ENCODE assay signal across 21 mouse cellular contexts in the genomic region with DNA sequence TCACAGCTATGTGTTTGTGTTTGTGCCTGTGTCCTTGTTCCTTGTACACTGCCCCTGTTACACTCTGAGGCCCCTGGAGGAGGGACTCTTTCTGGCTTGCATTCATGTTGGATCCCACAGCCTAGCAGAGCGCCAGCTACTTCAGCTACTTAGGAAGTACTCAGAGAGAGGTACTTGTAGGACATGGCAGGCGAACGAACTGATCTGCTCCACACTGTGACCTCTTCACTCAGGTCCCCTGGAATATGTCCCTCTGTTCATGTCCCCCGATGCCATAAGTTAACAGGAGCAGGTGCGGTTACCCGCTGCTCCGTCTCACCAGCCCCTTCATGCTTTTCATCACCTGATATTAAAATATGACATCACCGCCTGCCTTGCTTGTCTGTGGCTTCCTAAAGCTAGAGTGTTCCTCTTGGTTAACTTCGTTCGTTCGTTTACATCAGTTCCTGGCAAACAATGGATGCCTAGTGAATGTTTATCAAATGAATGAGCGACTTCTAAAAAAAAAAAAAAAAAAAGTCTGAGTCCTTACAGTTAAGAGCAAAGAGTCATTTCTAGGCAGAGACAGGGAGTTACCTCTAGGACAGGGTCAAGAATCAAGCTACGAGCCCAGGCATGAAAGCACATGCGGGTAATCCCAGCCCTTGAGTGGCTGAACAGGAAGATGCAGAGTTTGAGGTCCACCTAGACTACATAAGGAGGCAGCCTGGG. TPM values are rescaled to one million over a fixed set of nuclear protein-coding genes. Genes with fewer than 3 reads are reported as not detected.
DNase-seq lines count a peak whose midpoint lies in the region; ATAC-seq and TF ChIP-seq lines count a peak whose summit lies in the region.
"Had no signal": no experiment of that assay in that cellular context is flagged by ENCODE, and none has a peak within 500 bp of the region (broad histone marks: within the 10 kb centered on the region; RNA-seq: fewer than 3 reads in every experiment).

No protein-coding gene starts in this region.

- peak overlapping the region; percentile 65 to 78 for H3K27ac ChIP-seq in heart, embryonic 14.5 days (replicated peaks in 1 of 2; ENCODE audit: control insufficient read depth in 1 of 2, insufficient read depth in 1 of 2, low read depth in 2 of 2, low read length in 2 of 2)
- peak overlapping the region; percentile 62 for H3K27ac ChIP-seq in kidney, postnatal 0 days
- no peak overlapping the region for H3K27ac ChIP-seq in liver, embryonic 11.5 days (ENCODE audit: low read depth, low read length)
- H3K27ac ChIP-seq: forebrain, embryonic 13.5 days; neural tube, embryonic 13.5 days had no signal

- no peaks in the 10 kb centered on the region for H3K27me3 ChIP-seq in heart, embryonic 14.5 days (ENCODE audit: control insufficient read depth, insufficient read depth, low read length)
- H3K27me3 ChIP-seq in kidney, postnatal 0 days (ENCODE audit: insufficient read depth, low read length) = no peaks in the 10 kb centered on the region
- H3K27me3 ChIP-seq in liver, embryonic 11.5 days (replicated peaks; ENCODE audit: control insufficient read depth, insufficient read depth, low read length) = no peaks in the 10 kb centered on the region; the same call in 1 of the 2 replicates
- H3K27me3 ChIP-seq: neural tube, embryonic 13.5 days; stomach, embryonic 15.5 days had no signal

- no peak overlapping the region for H3K9ac ChIP-seq in heart, embryonic 14.5 days (ENCODE audit: low read length)
- no peak overlapping the region for H3K9ac ChIP-seq in kidney, postnatal 0 days (ENCODE audit: low read depth, low read length)
- no peak overlapping the region for H3K9ac ChIP-seq in liver, embryonic 11.5 days (ENCODE audit: low read depth, low read length)
- H3K9ac ChIP-seq: forebrain, embryonic 13.5 days; neural tube, embryonic 13.5 days; stomach, embryonic 15.5 days had no signal

- no peaks in the 10 kb centered on the region for H3K36me3 ChIP-seq in heart, embryonic 14.5 days (ENCODE audit: control insufficient read depth, insufficient read depth, low read length)
- H3K36me3 ChIP-seq in kidney, postnatal 0 days (ENCODE audit: insufficient read depth, low read length) = no peaks in the 10 kb centered on the region
- H3K36me3 ChIP-seq in liver, embryonic 11.5 days (ENCODE audit: control insufficient read depth, insufficient read depth, low read length) = no peaks in the 10 kb centered on the region
- H3K36me3 ChIP-seq: neural tube, embryonic 13.5 days; stomach, embryonic 15.5 days had no signal

- H3K9me3 ChIP-seq in heart, embryonic 14.5 days (ENCODE audit: control insufficient read depth, low read length) = peaks cover 5% of the 10 kb centered on the region; the same call in 1 of the 2 replicates
- H3K9me3 ChIP-seq in kidney, postnatal 0 days (replicated peaks; ENCODE audit: low read length) = no peaks in the 10 kb centered on the region
- H3K9me3 ChIP-seq in liver, embryonic 11.5 days (ENCODE audit: control insufficient read depth, low read length) = no peaks in the 10 kb centered on the region
- H3K9me3 ChIP-seq: forebrain, embryonic 13.5 days; neural tube, embryonic 13.5 days; stomach, embryonic 15.5 days had no signal

- peak; percentile 34 for DNase-seq in lung, adult 2 months
- no peak for DNase-seq in lung, postnatal 10 days
- DNase-seq in kidney, postnatal 0 days (ENCODE audit: low spot score) = no peak
- no peak for DNase-seq in liver, embryonic 11.5 days (ENCODE audit: low spot score)
- DNase-seq in spleen, adult 12 weeks (ENCODE audit: low spot score) = no peak
- DNase-seq in left cerebral cortex, postnatal 25 days (ENCODE audit: low spot score in 2 of 2) = no peak
- DNase-seq: adrenal gland, postnatal 14 days; B cell, adult 2 months; cerebellum, postnatal 36 days; liver; thymus, postnatal 14 days had no signal

- no peak overlapping the region for H3K4me3 ChIP-seq in lung, adult 2 months (replicated peaks; ENCODE audit: extremely low read depth, low read depth, low read length)
- no peak overlapping the region for H3K4me3 ChIP-seq in heart, embryonic 14.5 days (ENCODE audit: control insufficient read depth in 1 of 2, insufficient read depth in 1 of 2, low read depth in 1 of 2, low read length in 2 of 2)
- no peak overlapping the region for H3K4me3 ChIP-seq in kidney, postnatal 0 days (replicated peaks; ENCODE audit: low read depth, low read length)
- H3K4me3 ChIP-seq in liver, embryonic 11.5 days (ENCODE audit: low read depth, low read length) = no peak overlapping the region
- H3K4me3 ChIP-seq: forebrain, embryonic 13.5 days; neural tube, embryonic 13.5 days; stomach, embryonic 15.5 days had no signal

- peaks cover 22% of the 10 kb centered on the region for H3K4me1 ChIP-seq in lung, adult 2 months (ENCODE audit: control insufficient read depth, insufficient read depth, low read length)
- H3K4me1 ChIP-seq in heart, embryonic 14.5 days (ENCODE audit: control insufficient read depth in 2 of 2, insufficient read depth in 2 of 2, low read length in 2 of 2) = peaks cover 48 to 69% of the 10 kb centered on the region in 2 experiments
- H3K4me1 ChIP-seq in kidney, postnatal 0 days (replicated peaks; ENCODE audit: insufficient read depth, low read length) = peaks cover 13% of the 10 kb centered on the region
- peaks cover 11% of the 10 kb centered on the region; the same call in 1 of the 2 replicates for H3K4me1 ChIP-seq in liver, embryonic 11.5 days (replicated peaks; ENCODE audit: control insufficient read depth, insufficient read depth, low read length)

- TF ChIP-seq POLR2A in lung, adult 2 months (IDR thresholded peaks at IDR 0.05; ENCODE audit: borderline replicate concordance, extremely low read depth, low read depth, low read length) = no peak

- intact Hi-C loops in left cerebral cortex, postnatal 25 days (cut with DNase I) = no loop called here

- 38% methylated on average over 14 of the region's 14 CpGs for WGBS in lung, adult 2 months
- WGBS in heart, embryonic 14.5 days = 16% methylated on average over 14 of the region's 14 CpGs
- WGBS in kidney, postnatal 0 days = 66% methylated on average over 14 of the region's 14 CpGs
- 72% methylated on average over 14 of the region's 14 CpGs for WGBS in liver, embryonic 11.5 days

- ATAC-seq in heart, embryonic 14.5 days (ENCODE audit: insufficient number of reproducible peaks, insufficient read depth, low FRiP score, low read depth) = peak; percentile 81
- ATAC-seq in kidney, postnatal 0 days (replicated peaks; ENCODE audit: low FRiP score, low read depth) = no peak
- no peak for ATAC-seq in liver, embryonic 11.5 days (replicated peaks; ENCODE audit: low FRiP score)
- ATAC-seq: forebrain, embryonic 13.5 days had no signal

- no peak for TF ChIP-seq CTCF in lung, adult 2 months (IDR thresholded peaks at IDR 0.05; ENCODE audit: insufficient read depth, low read length)
- no peak for TF ChIP-seq CTCF in kidney, postnatal 0 days (IDR thresholded peaks at IDR 0.05; ENCODE audit: low read depth)

- H3K4me2 ChIP-seq in heart, embryonic 14.5 days (ENCODE audit: low read length) = peak overlapping the region; percentile 42
- no peak overlapping the region for H3K4me2 ChIP-seq in kidney, postnatal 0 days (ENCODE audit: low read length)
- H3K4me2 ChIP-seq in liver, embryonic 11.5 days = no peak overlapping the region
- H3K4me2 ChIP-seq: forebrain, embryonic 13.5 days; neural tube, embryonic 13.5 days; stomach, embryonic 15.5 days had no signal

RNA-seq across cellular contexts. Expression of a gene that starts 3.6 kb away (rescaled TPM):
- 89.8 and 133 TPM in 2 replicates for polyA plus RNA-seq in lung, adult 2 months (2012; rRNA removed)
- 45.7 and 47.6 TPM in 2 replicates for polyA plus RNA-seq in heart, embryonic 14.5 days (2014; fragmentation: Nextera tagmentation; extraction: Ambion mirVana)
- polyA plus RNA-seq in kidney, postnatal 0 days (2015; fragmentation: Nextera tagmentation; extraction: Ambion mirVana) = 83.0 and 83.1 TPM in 2 replicates
- polyA plus RNA-seq in liver, embryonic 11.5 days (2014; fragmentation: Nextera tagmentation; extraction: Ambion mirVana) = 49.1 and 52.8 TPM in 2 replicates
- total RNA-seq in left cerebral cortex, postnatal 25 days (2021) = 10 to 100 TPM; 38.0 to 39.7 TPM

RNA-seq across cellular contexts. Expression of a gene that starts 7.6 kb away (rescaled TPM):
- 47.7 and 52.2 TPM in 2 replicates for polyA plus RNA-seq in lung, adult 2 months (2012; rRNA removed)
- 8.0 and 16.3 TPM in 2 replicates for polyA plus RNA-seq in heart, embryonic 14.5 days (2014; fragmentation: Nextera tagmentation; extraction: Ambion mirVana)
- polyA plus RNA-seq in kidney, postnatal 0 days (2015; fragmentation: Nextera tagmentation; extraction: Ambion mirVana) = 22.8 and 23.3 TPM in 2 replicates
- polyA plus RNA-seq in liver, embryonic 11.5 days (2014; fragmentation: Nextera tagmentation; extraction: Ambion mirVana) = 4.4 and 7.4 TPM in 2 replicates
- total RNA-seq in left cerebral cortex, postnatal 25 days (2021) = 10 to 100 TPM; 11.4 to 13.1 TPM
- total RNA-seq: ES-E14; megakaryocyte progenitor cell, adult 5-6 weeks had no signal

RNA-seq across cellular contexts. Expression of a gene that starts 9.5 kb away (rescaled TPM):
- polyA plus RNA-seq in lung, adult 2 months (2012; rRNA removed) = 75.1 and 91.1 TPM in 2 replicates
- polyA plus RNA-seq in heart, embryonic 14.5 days (2014; fragmentation: Nextera tagmentation; extraction: Ambion mirVana) = 33.5 and 40.1 TPM in 2 replicates
- polyA plus RNA-seq in kidney, postnatal 0 days (2015; fragmentation: Nextera tagmentation; extraction: Ambion mirVana) = 183 and 227 TPM in 2 replicates
- polyA plus RNA-seq in liver, embryonic 11.5 days (2014; fragmentation: Nextera tagmentation; extraction: Ambion mirVana) = 38.9 and 39.2 TPM in 2 replicates
- 10 to 100 TPM; 86.7 to 90.7 TPM for total RNA-seq in left cerebral cortex, postnatal 25 days (2021)
- total RNA-seq: megakaryocyte progenitor cell, adult 5-6 weeks had no signal

RNA-seq across cellular contexts. Expression of a gene that starts 20.3 kb away (rescaled TPM):
- not detected in 2 replicates for polyA plus RNA-seq in lung, adult 2 months (2012; rRNA removed)
- not detected in 2 replicates for polyA plus RNA-seq in heart, embryonic 14.5 days (2014; fragmentation: Nextera tagmentation; extraction: Ambion mirVana)
- not detected in 2 replicates for polyA plus RNA-seq in kidney, postnatal 0 days (2015; fragmentation: Nextera tagmentation; extraction: Ambion mirVana)
- polyA plus RNA-seq in liver, embryonic 11.5 days (2014; fragmentation: Nextera tagmentation; extraction: Ambion mirVana) = not detected in 2 replicates
- not detected for total RNA-seq in left cerebral cortex, postnatal 25 days (2021)
- total RNA-seq: adrenal gland, postnatal 14 days; gastrocnemius, adult 18-20 months; heart, postnatal 14 days; megakaryocyte progenitor cell, adult 5-6 weeks; midbrain, postnatal 0 days had no signal
- polyA plus RNA-seq: embryonic facial prominence, embryonic 14.5 days; forebrain, embryonic 13.5 days; midbrain, postnatal 0 days; neural tube, embryonic 13.5 days had no signal

RNA-seq across cellular contexts. Expression of a gene that starts 32.7 kb away (rescaled TPM):
- 52.6 and 72.9 TPM in 2 replicates for polyA plus RNA-seq in lung, adult 2 months (2012; rRNA removed)
- polyA plus RNA-seq in heart, embryonic 14.5 days (2014; fragmentation: Nextera tagmentation; extraction: Ambion mirVana) = 13.1 and 21.3 TPM in 2 replicates
- polyA plus RNA-seq in kidney, postnatal 0 days (2015; fragmentation: Nextera tagmentation; extraction: Ambion mirVana) = 22.5 and 23.3 TPM in 2 replicates
- polyA plus RNA-seq in liver, embryonic 11.5 days (2014; fragmentation: Nextera tagmentation; extraction: Ambion mirVana) = 2.1 TPM in 2 replicates
- 100 to 1,000 TPM; 114 to 127 TPM for total RNA-seq in left cerebral cortex, postnatal 25 days (2021)
